Mouse (Mus musculus): ENCODE measurements around the gene Cmtm8. TPM values are rescaled to one million over a fixed set of nuclear protein-coding genes. Genes with fewer than 3 reads are reported as not detected.

Cmtm8 gene
- polyA plus RNA-seq, 1 experiment from 2014 or later = 29.3 TPM

DNA sequence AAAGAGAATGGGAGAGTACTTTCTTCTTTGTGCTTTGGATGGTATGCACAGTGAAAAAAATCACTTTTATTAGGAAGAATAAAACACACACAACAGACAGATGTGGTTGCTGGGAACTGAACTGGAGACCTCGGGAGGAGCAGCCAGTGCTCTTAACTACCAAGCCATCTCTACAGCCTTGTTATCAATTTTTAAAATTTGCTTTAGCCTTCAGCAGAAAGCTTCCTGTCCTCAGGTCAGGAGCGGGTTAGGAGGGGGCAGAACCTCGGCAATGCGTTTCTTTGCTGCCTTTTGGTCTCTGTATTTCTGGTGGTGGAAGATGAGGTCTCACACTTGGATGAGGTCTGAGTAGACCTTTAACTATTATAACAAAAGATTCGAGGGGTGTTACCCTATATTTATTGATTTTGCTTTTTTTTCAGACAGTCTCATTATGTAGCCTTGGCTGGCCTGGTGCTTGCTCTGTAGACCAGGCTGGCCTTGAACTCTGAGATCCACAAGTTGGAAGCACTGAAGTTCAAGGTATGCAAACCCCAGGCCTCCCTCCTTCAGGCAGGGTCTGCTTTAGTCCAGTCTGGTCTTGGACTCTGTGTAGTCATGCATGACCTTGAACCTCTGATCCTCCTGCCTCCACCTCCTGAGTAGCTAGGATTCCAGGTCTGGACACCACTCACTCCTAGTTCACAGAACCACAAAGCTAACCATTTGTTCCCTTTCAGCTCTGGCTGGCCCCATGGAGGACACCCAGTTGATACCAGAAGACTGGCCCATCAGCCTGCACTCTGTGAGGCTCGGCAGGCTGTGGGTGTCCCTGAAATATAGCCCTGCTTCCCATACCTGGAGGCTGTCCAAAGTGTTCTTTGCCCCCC lies 66.5 kb downstream of the Cmtm8 start:
- H3K9ac ChIP-seq (ENCODE audit: low read depth, low read length) = no peak overlapping the region
- DNase-seq (ENCODE audit: low spot score) (no peak), ATAC-seq (ENCODE audit: low FRiP score) (no peak)
- H3K4me1 ChIP-seq (replicated peaks; ENCODE audit: control insufficient read depth, insufficient read depth, low read length) = 0 out of 2 replicates have a peak, but pooled peaks cover 2% of the 10 kb centered on the region
- no peaks in the 10 kb centered on the region for H3K27me3 ChIP-seq (ENCODE audit: control insufficient read depth, insufficient read depth, low read length)
- no peak overlapping the region for H3K4me3 ChIP-seq (ENCODE audit: low read depth, low read length)
- no peak overlapping the region for H3K4me2 ChIP-seq (replicated peaks; ENCODE audit: low read depth, low read length)
- no peaks in the 10 kb centered on the region for H3K36me3 ChIP-seq (ENCODE audit: control insufficient read depth, insufficient read depth, low read length)
- H3K9me3 ChIP-seq (ENCODE audit: control insufficient read depth, low read length) = no peaks in the 10 kb centered on the region
- no peak overlapping the region for H3K27ac ChIP-seq (ENCODE audit: low read depth, low read length)
- 88% methylated on average over 6 of the region's 6 CpGs for WGBS

DNA sequence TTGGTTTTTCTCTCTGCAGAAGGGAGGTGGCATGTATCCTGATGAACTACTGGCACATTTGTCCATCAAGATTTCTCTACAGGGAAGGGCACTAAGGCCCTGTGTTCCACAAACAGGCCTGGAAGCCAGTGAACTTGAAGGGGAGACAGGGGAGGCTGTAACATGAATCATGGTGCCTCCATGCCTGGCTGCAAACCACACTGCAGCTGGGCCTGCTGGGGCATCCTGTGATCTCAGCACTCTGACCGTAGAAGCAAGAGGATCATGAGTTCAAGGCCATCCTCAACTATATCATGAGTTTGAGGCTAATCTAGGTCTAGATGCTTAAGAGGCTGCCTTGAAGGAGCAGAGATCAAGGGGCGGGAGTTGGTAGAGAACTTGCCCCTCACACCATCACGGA lies 67.6 kb downstream of the Cmtm8 start:
- 0 out of 2 replicates have a peak, but pooled peaks cover 2% of the 10 kb centered on the region for H3K4me1 ChIP-seq (replicated peaks; ENCODE audit: control insufficient read depth, insufficient read depth, low read length)
- no peaks in the 10 kb centered on the region for H3K27me3 ChIP-seq (ENCODE audit: control insufficient read depth, insufficient read depth, low read length)
- H3K27ac ChIP-seq (ENCODE audit: low read depth, low read length) = no peak overlapping the region
- ATAC-seq (ENCODE audit: low FRiP score) (no peak), DNase-seq (ENCODE audit: low spot score) (no peak)
- no peaks in the 10 kb centered on the region for H3K9me3 ChIP-seq (ENCODE audit: control insufficient read depth, low read length)
- WGBS = 90% methylated on average over 3 of the region's 3 CpGs
- no peaks in the 10 kb centered on the region for H3K36me3 ChIP-seq (ENCODE audit: control insufficient read depth, insufficient read depth, low read length)
- H3K4me3 ChIP-seq (ENCODE audit: low read depth, low read length) = no peak overlapping the region
- H3K9ac ChIP-seq (ENCODE audit: low read depth, low read length) = no peak overlapping the region
- H3K4me2 ChIP-seq (replicated peaks; ENCODE audit: low read depth, low read length) = no peak overlapping the region

DNA sequence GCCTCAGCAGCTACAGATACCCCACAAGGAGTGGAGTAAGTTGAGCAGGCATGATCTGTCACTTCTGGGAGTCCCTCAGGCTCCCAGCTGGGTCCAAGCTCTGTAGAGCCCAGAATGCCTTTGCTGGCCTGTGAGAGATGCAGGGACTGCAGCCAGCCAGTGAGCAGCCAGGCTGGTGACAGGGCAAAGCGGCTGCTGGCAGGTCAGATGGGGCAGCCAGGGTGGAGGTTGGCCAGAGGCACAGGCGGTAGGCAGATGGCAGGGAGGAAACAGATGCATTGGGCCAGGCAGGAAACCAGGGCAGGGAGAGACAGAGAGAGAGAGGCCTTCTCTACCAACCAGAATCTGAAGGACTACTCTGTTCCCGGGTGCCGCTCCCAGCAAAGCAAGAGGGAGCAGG lies 68.7 kb downstream of the Cmtm8 start:
- Histone ChIP-seq H3K4me3 (ENCODE audit: low read depth, low read length) (no peak overlapping the region), H3K4me2 (replicated peaks; ENCODE audit: low read depth, low read length) (no peak overlapping the region), H3K27me3 (ENCODE audit: control insufficient read depth, insufficient read depth, low read length) (no peaks in the 10 kb centered on the region), H3K27ac (ENCODE audit: low read depth, low read length) (no peak overlapping the region), H3K36me3 (ENCODE audit: control insufficient read depth, insufficient read depth, low read length) (no peaks in the 10 kb centered on the region), H3K9me3 (ENCODE audit: control insufficient read depth, low read length) (no peaks in the 10 kb centered on the region), H3K4me1 (replicated peaks; ENCODE audit: control insufficient read depth, insufficient read depth, low read length) (no peaks in the 10 kb centered on the region), H3K9ac (ENCODE audit: low read depth, low read length) (no peak overlapping the region)
- ATAC-seq (ENCODE audit: low FRiP score) (no peak), DNase-seq (ENCODE audit: low spot score) (no peak)
- WGBS = 57% methylated on average over 4 of the region's 4 CpGs

DNA sequence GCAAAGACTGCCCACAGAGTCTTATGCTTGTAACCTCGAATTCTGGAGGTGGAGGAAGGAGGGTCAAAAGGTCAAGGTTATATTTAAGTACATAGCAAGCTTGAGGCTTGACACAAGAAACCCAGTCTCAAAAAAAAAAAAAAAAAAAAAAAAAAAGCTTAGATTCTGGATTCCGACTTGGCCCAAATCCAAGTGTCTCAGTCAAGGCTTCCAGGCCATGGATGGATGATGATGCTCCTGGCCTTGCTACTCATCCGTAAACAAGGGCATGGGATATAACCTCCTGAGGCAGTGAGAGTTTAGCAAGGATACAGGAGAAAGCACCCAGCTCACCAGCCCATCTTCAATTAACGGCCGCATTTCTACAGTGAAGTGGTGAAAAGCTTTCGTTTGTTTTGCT lies 69.3 kb downstream of the Cmtm8 start:
- ATAC-seq (ENCODE audit: low FRiP score) = no peak
- no peak for DNase-seq (ENCODE audit: low spot score)
- Histone ChIP-seq H3K27ac (ENCODE audit: low read depth, low read length) (no peak overlapping the region), H3K4me3 (ENCODE audit: low read depth, low read length) (no peak overlapping the region), H3K27me3 (ENCODE audit: control insufficient read depth, insufficient read depth, low read length) (no peaks in the 10 kb centered on the region), H3K36me3 (ENCODE audit: control insufficient read depth, insufficient read depth, low read length) (no peaks in the 10 kb centered on the region), H3K9me3 (ENCODE audit: control insufficient read depth, low read length) (no peaks in the 10 kb centered on the region), H3K4me2 (replicated peaks; ENCODE audit: low read depth, low read length) (no peak overlapping the region), H3K9ac (ENCODE audit: low read depth, low read length) (no peak overlapping the region), H3K4me1 (replicated peaks; ENCODE audit: control insufficient read depth, insufficient read depth, low read length) (no peaks in the 10 kb centered on the region)
- WGBS = 81% methylated on average over 6 of the region's 6 CpGs

DNA sequence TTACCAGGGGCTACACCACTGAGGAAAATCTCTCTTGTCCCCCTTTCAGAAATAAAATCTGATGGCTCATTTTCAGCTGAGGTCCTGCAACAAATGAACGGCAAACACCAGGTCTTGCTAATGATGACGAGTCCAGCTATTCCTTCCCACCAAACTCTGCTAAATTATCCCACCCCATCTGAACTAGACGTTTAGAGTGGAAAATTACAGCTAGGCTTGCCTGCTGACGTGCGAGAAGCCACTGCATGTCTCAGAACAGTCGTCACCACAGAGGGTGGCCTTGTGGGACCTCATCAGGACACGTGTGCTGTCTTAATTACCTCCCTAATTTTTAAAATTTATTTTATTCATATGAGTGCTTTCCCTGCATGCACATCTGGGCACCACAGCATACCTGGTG lies 72.4 kb downstream of the Cmtm8 start:
- WGBS = 90% methylated on average over 7 of the region's 7 CpGs
- no peak for DNase-seq (ENCODE audit: low spot score)
- Histone ChIP-seq H3K9ac (ENCODE audit: low read depth, low read length) (no peak overlapping the region), H3K4me2 (replicated peaks; ENCODE audit: low read depth, low read length) (no peak overlapping the region), H3K27me3 (ENCODE audit: control insufficient read depth, insufficient read depth, low read length) (no peaks in the 10 kb centered on the region), H3K27ac (ENCODE audit: low read depth, low read length) (no peak overlapping the region), H3K9me3 (ENCODE audit: control insufficient read depth, low read length) (no peaks in the 10 kb centered on the region), H3K4me1 (replicated peaks; ENCODE audit: control insufficient read depth, insufficient read depth, low read length) (no peaks in the 10 kb centered on the region; the same call in 1 of the 2 replicates), H3K4me3 (ENCODE audit: low read depth, low read length) (no peak overlapping the region), H3K36me3 (ENCODE audit: control insufficient read depth, insufficient read depth, low read length) (no peaks in the 10 kb centered on the region)
- no peak for ATAC-seq (ENCODE audit: low FRiP score)

DNA sequence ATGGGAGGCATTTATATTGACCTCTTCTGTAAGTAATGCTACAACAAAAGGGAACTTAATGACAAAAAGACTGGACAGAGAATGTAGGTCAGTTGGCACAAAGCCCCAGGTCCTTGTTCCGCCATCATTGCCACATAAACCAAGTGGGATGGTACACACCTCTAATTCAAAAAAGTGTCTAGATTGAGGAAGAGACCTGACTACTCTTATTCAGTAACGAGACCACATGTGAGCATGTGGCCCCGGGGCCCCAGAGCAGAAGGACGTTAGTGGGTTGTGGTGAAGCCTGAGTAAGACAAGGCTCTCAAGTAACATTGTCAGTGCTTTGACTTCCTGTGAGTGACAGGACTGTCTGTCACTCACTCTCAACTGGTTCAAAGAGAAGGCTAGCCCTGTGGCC lies 73.7 kb downstream of the Cmtm8 start:
- Histone ChIP-seq H3K27me3 (ENCODE audit: control insufficient read depth, insufficient read depth, low read length) (no peaks in the 10 kb centered on the region), H3K9ac (ENCODE audit: low read depth, low read length) (no peak overlapping the region), H3K4me2 (replicated peaks; ENCODE audit: low read depth, low read length) (no peak overlapping the region), H3K4me1 (replicated peaks; ENCODE audit: control insufficient read depth, insufficient read depth, low read length) (no peaks in the 10 kb centered on the region; the same call in 1 of the 2 replicates), H3K27ac (ENCODE audit: low read depth, low read length) (no peak overlapping the region), H3K4me3 (ENCODE audit: low read depth, low read length) (no peak overlapping the region), H3K36me3 (ENCODE audit: control insufficient read depth, insufficient read depth, low read length) (no peaks in the 10 kb centered on the region), H3K9me3 (ENCODE audit: control insufficient read depth, low read length) (no peaks in the 10 kb centered on the region)
- DNase-seq (ENCODE audit: low spot score) (no peak), ATAC-seq (ENCODE audit: low FRiP score) (no peak)
- WGBS = 88% methylated on average over 4 of the region's 4 CpGs

DNA sequence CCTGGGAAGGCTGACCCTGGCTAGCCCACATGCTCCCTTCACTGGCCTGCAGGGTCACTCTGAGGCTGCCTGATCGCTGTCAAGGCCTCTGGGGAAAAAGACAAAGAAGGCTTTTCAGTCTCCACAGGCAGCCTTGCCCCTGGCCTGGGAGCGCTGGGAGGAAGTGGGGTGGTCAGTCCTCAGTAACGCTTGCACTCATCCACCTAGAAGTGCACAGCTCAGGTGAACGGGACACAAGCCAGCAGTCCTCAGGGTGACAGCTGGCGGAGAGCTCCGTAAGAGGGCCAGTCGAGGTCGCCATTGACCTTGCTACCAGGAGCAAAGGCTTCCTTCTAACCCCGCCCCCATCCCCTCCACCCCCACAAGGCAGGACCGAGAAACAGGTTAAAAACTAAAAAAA lies 75.9 kb downstream of the Cmtm8 start:
- no peak overlapping the region for H3K4me2 ChIP-seq (replicated peaks; ENCODE audit: low read depth, low read length)
- H3K27ac ChIP-seq (ENCODE audit: low read depth, low read length) = peak overlapping the region; percentile 58; the same call in 1 of the 2 replicates
- no peak for ATAC-seq (ENCODE audit: low FRiP score)
- peak; percentile 19 for DNase-seq (ENCODE audit: low spot score)
- no peaks in the 10 kb centered on the region for H3K9me3 ChIP-seq (ENCODE audit: control insufficient read depth, low read length)
- no peaks in the 10 kb centered on the region for H3K27me3 ChIP-seq (ENCODE audit: control insufficient read depth, insufficient read depth, low read length)
- H3K36me3 ChIP-seq (ENCODE audit: control insufficient read depth, insufficient read depth, low read length) = no peaks in the 10 kb centered on the region
- H3K4me1 ChIP-seq (replicated peaks; ENCODE audit: control insufficient read depth, insufficient read depth, low read length) = no peaks in the 10 kb centered on the region; the same call in 1 of the 2 replicates
- no peak overlapping the region for H3K4me3 ChIP-seq (ENCODE audit: low read depth, low read length)
- H3K9ac ChIP-seq (ENCODE audit: low read depth, low read length) = no peak overlapping the region
- WGBS = 46% methylated on average over 10 of the region's 10 CpGs

DNA sequence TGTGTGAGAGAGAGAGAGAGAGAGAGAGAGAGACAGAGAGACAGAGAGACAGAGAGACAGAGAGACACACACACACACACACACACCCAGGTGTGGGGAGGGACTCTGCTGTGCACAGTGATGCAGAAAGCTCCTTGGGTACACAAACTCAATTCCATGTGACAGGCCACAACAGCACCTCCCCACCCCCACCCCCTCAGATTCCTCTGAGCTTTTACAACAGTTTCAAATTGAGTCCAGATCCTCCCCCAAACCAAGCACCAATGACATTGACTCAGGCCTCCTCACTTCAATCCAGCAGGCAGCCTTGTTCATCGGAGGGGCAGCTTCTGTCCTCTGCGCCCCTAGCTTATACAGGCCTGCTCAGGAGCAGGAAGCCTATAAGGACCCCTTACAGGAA lies 76.4 kb downstream of the Cmtm8 start:
- no peaks in the 10 kb centered on the region for H3K27me3 ChIP-seq (ENCODE audit: control insufficient read depth, insufficient read depth, low read length)
- no peaks in the 10 kb centered on the region for H3K36me3 ChIP-seq (ENCODE audit: control insufficient read depth, insufficient read depth, low read length)
- H3K9ac ChIP-seq (ENCODE audit: low read depth, low read length) = no peak overlapping the region
- ATAC-seq (ENCODE audit: low FRiP score) (no peak), DNase-seq (ENCODE audit: low spot score) (no peak)
- no peak overlapping the region for H3K4me3 ChIP-seq (ENCODE audit: low read depth, low read length)
- WGBS = 63% methylated on average over 2 of the region's 2 CpGs
- peak overlapping the region; percentile 58; the same call in 1 of the 2 replicates for H3K27ac ChIP-seq (ENCODE audit: low read depth, low read length)
- H3K4me2 ChIP-seq (replicated peaks; ENCODE audit: low read depth, low read length) = no peak overlapping the region
- H3K4me1 ChIP-seq (replicated peaks; ENCODE audit: control insufficient read depth, insufficient read depth, low read length) = no peaks in the 10 kb centered on the region; the same call in 1 of the 2 replicates
- H3K9me3 ChIP-seq (ENCODE audit: control insufficient read depth, low read length) = no peaks in the 10 kb centered on the region

DNA sequence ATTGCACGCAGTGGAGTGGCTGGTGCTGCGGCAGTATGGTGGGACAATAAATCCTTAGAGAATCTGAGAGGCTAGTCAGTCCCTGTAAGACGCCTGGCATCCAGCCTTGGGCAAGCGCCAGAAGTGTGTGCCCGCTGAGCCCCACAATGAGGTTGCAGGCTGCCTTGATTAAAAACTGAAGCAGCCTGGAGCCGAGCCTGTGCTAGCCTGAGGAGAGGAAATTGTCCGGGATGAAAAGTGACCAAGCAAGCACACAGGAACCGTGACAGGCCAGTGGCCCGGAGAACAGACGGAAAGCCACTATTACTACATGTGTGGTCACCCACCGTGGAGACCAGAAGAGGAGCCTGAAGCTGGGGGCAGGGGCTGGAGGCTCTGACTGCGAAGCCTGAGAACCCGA lies 76.9 kb downstream of the Cmtm8 start:
- H3K4me3 ChIP-seq (ENCODE audit: low read depth, low read length) = no peak overlapping the region
- H3K27me3 ChIP-seq (ENCODE audit: control insufficient read depth, insufficient read depth, low read length) = no peaks in the 10 kb centered on the region
- no peak for DNase-seq (ENCODE audit: low spot score)
- H3K4me1 ChIP-seq (replicated peaks; ENCODE audit: control insufficient read depth, insufficient read depth, low read length) = no peaks in the 10 kb centered on the region; the same call in 1 of the 2 replicates
- H3K4me2 ChIP-seq (replicated peaks; ENCODE audit: low read depth, low read length) = no peak overlapping the region
- WGBS = 74% methylated on average over 13 of the region's 13 CpGs
- no peak overlapping the region for H3K9ac ChIP-seq (ENCODE audit: low read depth, low read length)
- ATAC-seq (ENCODE audit: low FRiP score) = no peak
- H3K27ac ChIP-seq (ENCODE audit: low read depth, low read length) = no peak overlapping the region
- no peaks in the 10 kb centered on the region for H3K36me3 ChIP-seq (ENCODE audit: control insufficient read depth, insufficient read depth, low read length)
- H3K9me3 ChIP-seq (ENCODE audit: control insufficient read depth, low read length) = no peaks in the 10 kb centered on the region
